Mouse (Mus musculus) liver, embryonic 13.5 days (tissue): ENCODE data around the gene Sox18. TPM values are rescaled to one million over a fixed set of nuclear protein-coding genes. Genes with fewer than 3 reads are reported as not detected.
A peak's percentile ranks its signal among the peaks of the same experiment; 100 is the strongest.

Experiments used
- ATAC-seq: fragments of 200-750 bp; cut with Nextera tagmentation; 2 replicates; pipeline ENCODE4 v1.8.0; 2017; ENCODE audit warnings: low read depth, mild to moderate bottlenecking, moderate number of reproducible peaks, moderate library complexity
- DNase-seq: peaks from one replicate; pipeline ENCODE4 v3.0.0; 2022
- H3K27ac ChIP-seq: fragments of 300-500 bp; sonication (generic); 2 replicates; pipeline ENCODE4 v1.5.1; 2015; ENCODE audit warnings: moderate library complexity, mild to moderate bottlenecking, inconsistent platforms
- H3K27me3 ChIP-seq: fragments of 300-500 bp; sonication (generic); 2 replicates; pipeline ENCODE4 v1.6.1; 2015; ENCODE audit warnings: mild to moderate bottlenecking, inconsistent platforms
- H3K36me3 ChIP-seq: fragments of 300-500 bp; sonication (generic); 2 replicates; pipeline ENCODE4 v1.6.1; 2015; ENCODE audit warnings: mild to moderate bottlenecking, inconsistent platforms
- H3K4me1 ChIP-seq: fragments of 300-500 bp; sonication (generic); replicated peaks from 2 replicates; pipeline ENCODE4 v1.6.1; 2015; ENCODE audit warnings: inconsistent platforms
- H3K4me2 ChIP-seq: fragments of 300-500 bp; sonication (generic); 2 replicates; pipeline ENCODE4 v1.6.1; 2015; ENCODE audit warnings: inconsistent platforms, mild to moderate bottlenecking, moderate library complexity
- H3K4me3 ChIP-seq: fragments of 300-500 bp; sonication (generic); replicated peaks from 2 replicates; pipeline ENCODE4 v1.5.1; 2015; ENCODE audit warnings: mild to moderate bottlenecking, inconsistent platforms
- H3K9ac ChIP-seq: fragments of 300-500 bp; sonication (generic); 2 replicates; pipeline ENCODE4 v1.6.1; 2015; ENCODE audit warnings: mild to moderate bottlenecking, inconsistent platforms
- H3K9me3 ChIP-seq: fragments of 300-500 bp; sonication (generic); replicated peaks from 2 replicates; pipeline ENCODE4 v1.6.1; 2016; ENCODE audit warnings: inconsistent platforms
- WGBS: fragments of 180-500 bp; shearing (Covaris S2); methylation state at CpG from one replicate; pipeline ENCODE4 v1.1.7; 2015; ENCODE audit not compliant: insufficient replicate concordance; 5-methylcytosine and 5-hydroxymethylcytosine counted together
- polyA plus RNA-seq: library from polyadenylated mRNA; unstranded; fragments of >200 nt; fragmentation: Nextera tagmentation; extraction: Ambion mirVana; gene quantifications from 2 replicates; pipeline ENCODE4 v1.2.1, GENCODE M21; 2015

Sox18 gene
- polyA plus RNA-seq, result 6.4 and 6.5 TPM in 2 replicates

DNA sequence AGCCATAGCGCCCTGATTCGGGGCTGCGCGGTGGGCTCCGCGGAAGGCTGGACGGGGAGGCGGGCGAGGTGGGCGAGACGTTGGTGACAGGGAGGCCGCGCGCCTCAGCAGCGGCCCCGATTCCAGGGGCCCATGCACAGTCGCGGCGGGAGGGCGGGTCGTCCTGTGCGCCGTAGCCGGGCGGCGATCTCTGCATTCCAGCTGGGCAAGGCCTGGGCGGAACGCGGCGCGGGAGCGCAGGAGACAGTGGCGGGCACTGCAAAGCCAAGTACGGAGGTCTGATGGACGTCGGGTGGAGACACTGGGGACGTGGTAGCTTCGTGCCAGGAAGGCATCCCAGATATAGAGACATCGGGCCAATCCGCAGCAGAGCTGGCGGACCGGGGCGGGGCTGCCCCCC lies at the start of gene Sox18:
Gene Sox18, minus strand, starts transcription at position 315 of the 400 bp plus-strand sequence.
- ATAC-seq (no peak), DNase-seq (no peak)
- Histone ChIP-seq H3K4me1 (peaks cover 23% of the 10 kb centered on the region), H3K9me3 (no peaks in the 10 kb centered on the region), H3K36me3 (no peaks in the 10 kb centered on the region), H3K27me3 (peaks cover 70% of the 10 kb centered on the region), H3K9ac (peak within 1 kb of the TSS; percentile 39), H3K4me3 (peak within 1 kb of the TSS; percentile 49), H3K27ac (no peak within 1 kb of the TSS), H3K4me2 (peak within 1 kb of the TSS; percentile 54)
- 3% methylated on average over 41 of the region's 43 CpGs for WGBS

DNA sequence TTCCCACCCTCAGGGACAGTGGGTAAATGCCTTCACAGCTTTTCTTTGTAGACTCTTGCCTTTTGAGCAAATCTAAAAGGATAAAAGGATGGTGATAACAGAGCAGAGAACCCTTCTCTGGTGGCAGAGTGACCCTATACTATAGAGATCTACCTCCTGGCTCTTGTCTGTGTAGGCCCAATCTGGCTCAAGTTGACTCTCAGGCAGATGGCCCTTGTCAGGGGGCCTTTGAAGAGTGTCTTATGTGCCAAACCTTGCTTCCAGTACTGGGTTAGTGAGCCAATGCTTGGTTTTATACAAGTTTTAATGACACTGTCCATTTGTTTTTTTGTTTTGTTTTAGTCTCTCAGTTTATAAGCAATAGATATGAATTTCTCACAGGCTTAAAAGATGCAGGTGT lies 49.8 kb upstream of the Sox18 start:
- no peaks in the 10 kb centered on the region for H3K4me1 ChIP-seq

GRCm38 (mm10) chr2:181720061-181720460 lies 48.6 kb upstream of the Sox18 start:
- Histone ChIP-seq H3K4me2 (no peak overlapping the region), H3K27me3 (no peaks in the 10 kb centered on the region), H3K9me3 (no peaks in the 10 kb centered on the region), H3K27ac (no peak overlapping the region), H3K4me1 (peaks cover 2% of the 10 kb centered on the region), H3K9ac (no peak overlapping the region), H3K36me3 (no peaks in the 10 kb centered on the region), H3K4me3 (no peak overlapping the region)
- ATAC-seq, result no peak
- 25% methylated on average over 3 of the region's 3 CpGs for WGBS
- no peak for DNase-seq

More for the DNA sequence above, 49.8 kb upstream of the Sox18 start:
- ATAC-seq, result no peak
- Histone ChIP-seq H3K9me3 (no peaks in the 10 kb centered on the region), H3K4me3 (no peak overlapping the region), H3K36me3 (no peaks in the 10 kb centered on the region), H3K27ac (no peak overlapping the region), H3K4me2 (no peak overlapping the region), H3K9ac (no peak overlapping the region), H3K27me3 (no peaks in the 10 kb centered on the region)
- DNase-seq, result no peak

DNA sequence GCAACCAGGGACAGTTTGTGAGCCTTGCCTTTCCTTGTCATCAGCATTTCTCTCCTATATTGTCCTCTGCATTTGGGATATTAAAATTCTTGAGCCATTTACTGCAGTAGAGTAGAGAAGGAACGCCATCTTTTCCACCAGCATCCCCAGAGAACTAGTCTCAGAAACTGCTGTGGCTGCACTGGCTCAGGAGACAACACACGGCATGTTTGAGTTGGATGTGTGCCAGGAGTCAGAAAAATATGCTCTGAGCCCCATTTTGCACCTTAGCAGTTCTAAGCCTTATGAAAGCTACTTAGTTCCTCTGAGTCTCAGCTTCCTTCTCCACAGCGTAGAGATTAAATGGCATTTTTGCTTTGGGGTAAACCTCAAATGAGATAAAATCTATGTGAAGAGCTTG lies 45.6 kb upstream of the Sox18 start:
- Histone ChIP-seq H3K27me3 (no peaks in the 10 kb centered on the region), H3K4me2 (no peak overlapping the region), H3K27ac (no peak overlapping the region), H3K36me3 (no peaks in the 10 kb centered on the region), H3K4me1 (peaks cover 7% of the 10 kb centered on the region), H3K9me3 (no peaks in the 10 kb centered on the region), H3K4me3 (no peak overlapping the region), H3K9ac (no peak overlapping the region)
- ATAC-seq (no peak), DNase-seq (no peak)
- 44% methylated on average over 3 of the region's 3 CpGs for WGBS

GRCm38 (mm10) chr2:181715382-181715781 lies 43.9 kb upstream of the Sox18 start:
- ATAC-seq, result no peak
- H3K4me1 ChIP-seq, result peaks cover 7% of the 10 kb centered on the region
- no peaks in the 10 kb centered on the region for H3K9me3 ChIP-seq
- H3K27me3 ChIP-seq, result no peaks in the 10 kb centered on the region
- H3K4me2 ChIP-seq, result 0 out of 2 replicates have a peak overlapping the region, but pooled peaks have one; percentile 23
- H3K9ac ChIP-seq, result no peak overlapping the region
- DNase-seq, result no peak
- no peaks in the 10 kb centered on the region for H3K36me3 ChIP-seq
- no peak overlapping the region for H3K27ac ChIP-seq
- no peak overlapping the region for H3K4me3 ChIP-seq
- WGBS, result 46% methylated on average over 3 of the region's 3 CpGs

GRCm38 (mm10) chr2:181714903-181715326 lies 43.5 kb upstream of the Sox18 start, which contains the start of gene Oprl1:
Oprl1 (plus strand) TSS chr2:181715016.
- 1% methylated on average over 7 of the region's 7 CpGs for WGBS
- Histone ChIP-seq H3K9me3 (no peaks in the 10 kb centered on the region), H3K4me1 (peaks cover 7% of the 10 kb centered on the region), H3K27me3 (no peaks in the 10 kb centered on the region), H3K9ac (no peak within 1 kb of the TSS), H3K4me3 (no peak within 1 kb of the TSS), H3K4me2 (peak within 1 kb of the TSS; percentile 23), H3K36me3 (no peaks in the 10 kb centered on the region), H3K27ac (no peak within 1 kb of the TSS)
- ATAC-seq, result no peak
- no peak for DNase-seq

DNA sequence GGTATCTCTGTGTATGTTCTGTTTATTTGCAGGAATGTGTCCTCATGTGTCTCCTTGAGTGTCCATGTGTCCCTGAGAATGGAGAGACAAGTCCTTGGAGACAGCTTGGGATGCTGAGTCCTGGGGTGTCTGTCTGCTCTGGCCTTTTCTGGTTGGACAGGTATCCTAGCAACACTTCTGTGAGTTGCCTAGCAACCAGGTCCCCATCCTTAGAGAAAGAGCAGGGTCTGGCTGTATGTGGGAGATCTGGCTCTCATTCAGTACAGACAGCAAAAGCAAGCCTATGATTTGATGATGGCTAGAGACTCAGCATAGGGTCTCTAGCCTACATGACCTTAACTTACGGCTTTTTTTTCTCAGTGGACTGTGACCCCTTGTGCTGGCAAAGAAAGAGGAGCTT lies 42.3 kb upstream of the Sox18 start:
- Histone ChIP-seq H3K9ac (no peak overlapping the region), H3K27me3 (no peaks in the 10 kb centered on the region), H3K36me3 (no peaks in the 10 kb centered on the region), H3K4me1 (peaks cover 7% of the 10 kb centered on the region), H3K4me3 (no peak overlapping the region), H3K9me3 (no peaks in the 10 kb centered on the region), H3K4me2 (no peak overlapping the region), H3K27ac (no peak overlapping the region)
- WGBS, result 74% methylated on average over 1 of the region's 1 CpGs
- ATAC-seq, result no peak
- no peak for DNase-seq

DNA sequence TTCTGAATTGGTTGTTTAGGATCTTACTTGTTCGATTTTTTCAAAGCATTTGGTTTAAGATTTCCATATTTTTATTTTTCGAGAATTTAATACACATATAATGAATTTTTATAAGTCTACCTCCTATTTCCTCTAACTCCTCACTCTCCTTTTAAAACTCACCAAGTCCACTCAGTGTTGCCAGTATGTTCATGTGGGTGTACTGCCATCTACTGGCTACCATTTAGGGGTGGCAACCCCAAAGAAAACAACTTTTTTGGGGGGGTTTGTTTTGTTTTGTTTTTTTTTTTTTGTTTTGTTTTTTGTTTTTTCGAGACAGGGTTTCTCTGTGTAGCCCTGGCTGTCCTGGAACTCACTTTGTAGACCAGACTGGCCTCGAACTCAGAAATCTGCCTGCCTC lies 35.2 kb upstream of the Sox18 start:
- 19% methylated on average over 4 of the region's 4 CpGs for WGBS

GRCm38 (mm10) chr2:181698241-181698640 lies 26.8 kb upstream of the Sox18 start, which contains the start of gene Lkaaear1:
Lkaaear1 (minus strand) TSS chr2:181698442.
- WGBS, result 46% methylated on average over 5 of the region's 5 CpGs
- ATAC-seq (no peak), DNase-seq (no peak)
- Histone ChIP-seq H3K9me3 (no peaks in the 10 kb centered on the region), H3K4me1 (peaks cover 5% of the 10 kb centered on the region), H3K27ac (no peak within 1 kb of the TSS), H3K36me3 (no peaks in the 10 kb centered on the region), H3K4me2 (no peak within 1 kb of the TSS), H3K27me3 (peaks cover 24% of the 10 kb centered on the region), H3K9ac (no peak within 1 kb of the TSS), H3K4me3 (no peak within 1 kb of the TSS)

More for the DNA sequence above, 35.2 kb upstream of the Sox18 start:
- H3K9me3 ChIP-seq, result no peaks in the 10 kb centered on the region
- H3K36me3 ChIP-seq, result no peaks in the 10 kb centered on the region
- no peak overlapping the region for H3K9ac ChIP-seq
- H3K4me3 ChIP-seq, result no peak overlapping the region
- no peak overlapping the region for H3K4me2 ChIP-seq
- no peaks in the 10 kb centered on the region for H3K27me3 ChIP-seq
- DNase-seq (no peak), ATAC-seq (no peak)
- no peak overlapping the region for H3K27ac ChIP-seq
- H3K4me1 ChIP-seq, result no peaks in the 10 kb centered on the region

DNA sequence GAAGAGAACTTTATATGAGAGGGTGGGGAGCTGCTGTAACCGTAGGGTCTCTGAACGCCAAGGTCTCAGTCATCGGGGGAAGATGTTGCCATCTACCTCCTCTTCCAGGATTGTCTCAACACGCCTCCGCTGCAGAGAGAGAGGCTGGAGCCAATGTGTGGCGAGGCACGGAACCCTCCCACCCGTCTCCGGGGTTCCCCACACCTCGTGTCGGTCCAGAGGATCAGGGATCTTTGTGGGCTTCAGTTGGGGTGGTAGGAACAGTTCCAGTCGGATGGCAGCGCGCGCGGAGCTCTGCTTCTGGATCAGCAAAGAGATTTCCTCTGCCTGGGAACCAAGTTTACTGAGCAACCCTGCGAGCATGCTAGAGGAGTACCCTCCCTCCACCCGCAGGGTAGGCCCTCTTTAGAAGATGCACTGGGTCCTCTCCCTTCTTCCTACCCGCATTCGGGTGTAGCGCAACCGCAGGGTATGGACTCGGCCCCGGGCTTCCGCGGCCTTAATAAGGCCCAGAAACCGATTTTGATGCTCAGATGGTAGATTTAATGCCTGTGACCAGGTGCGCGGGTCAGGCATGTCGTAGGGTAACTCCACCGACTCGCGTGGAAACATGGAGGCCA lies 25.5 kb upstream of the Sox18 start:
- WGBS, result 74% methylated on average over 33 of the region's 33 CpGs
- no peak for ATAC-seq

GRCm38 (mm10) chr2:181695776-181696175 lies 24.3 kb upstream of the Sox18 start:
- Histone ChIP-seq H3K4me3 (no peak overlapping the region), H3K27ac (no peak overlapping the region), H3K27me3 (peaks cover 30% of the 10 kb centered on the region), H3K4me1 (peaks cover 30% of the 10 kb centered on the region), H3K4me2 (no peak overlapping the region), H3K9me3 (no peaks in the 10 kb centered on the region), H3K36me3 (no peaks in the 10 kb centered on the region), H3K9ac (no peak overlapping the region)
- no peak for ATAC-seq
- DNase-seq, result no peak
- 57% methylated on average over 1 of the region's 1 CpGs for WGBS

More for the DNA sequence above, 25.5 kb upstream of the Sox18 start:
- H3K4me2 ChIP-seq, result no peak overlapping the region
- H3K36me3 ChIP-seq, result no peaks in the 10 kb centered on the region
- DNase-seq, result no peak
- H3K4me3 ChIP-seq, result no peak overlapping the region
- H3K4me1 ChIP-seq, result peaks cover 19% of the 10 kb centered on the region
- H3K9me3 ChIP-seq, result no peaks in the 10 kb centered on the region
- H3K27ac ChIP-seq, result no peak overlapping the region
- peaks cover 30% of the 10 kb centered on the region for H3K27me3 ChIP-seq
- H3K9ac ChIP-seq, result no peak overlapping the region

GRCm38 (mm10) chr2:181694581-181694980 lies 23.1 kb upstream of the Sox18 start:
- peaks cover 30% of the 10 kb centered on the region for H3K27me3 ChIP-seq
- H3K4me2 ChIP-seq, result peak overlapping the region; percentile 78
- peaks cover 30% of the 10 kb centered on the region for H3K4me1 ChIP-seq
- H3K4me3 ChIP-seq, result no peak overlapping the region
- peaks cover under 1% of the 10 kb centered on the region; the same call in 1 of the 2 replicates for H3K36me3 ChIP-seq
- H3K9ac ChIP-seq, result no peak overlapping the region
- ATAC-seq, result no peak
- no peak overlapping the region for H3K27ac ChIP-seq
- no peaks in the 10 kb centered on the region for H3K9me3 ChIP-seq
- 56% methylated on average over 3 of the region's 3 CpGs for WGBS
- no peak for DNase-seq
